Mouse (Mus musculus) lung, embryonic 16.5 days (tissue): ENCODE results near the gene Ppp3ca. TPM values are rescaled to one million over a fixed set of nuclear protein-coding genes. Genes with fewer than 3 reads are reported as not detected.

Experiments used
- ATAC-seq: fragments of 200-750 bp; cut with Nextera tagmentation; 2 replicates; pipeline ENCODE4 v1.8.0; 2017; ENCODE audit warnings: low read depth, mild to moderate bottlenecking, moderate library complexity
- H3K27ac ChIP-seq: fragments of 300-500 bp; sonication (generic); 2 replicates; pipeline ENCODE4 v1.5.1; 2014; ENCODE audit warnings: mild to moderate bottlenecking, control low read depth, low read length
- H3K27me3 ChIP-seq: fragments of 300-500 bp; sonication (generic); 2 replicates; pipeline ENCODE4 v1.6.1; 2014; ENCODE audit warnings: low read depth, low read length, mixed read lengths; ENCODE audit not compliant: control insufficient read depth, insufficient read depth
- H3K36me3 ChIP-seq: fragments of 300-500 bp; sonication (generic); 2 replicates; pipeline ENCODE4 v1.6.1; 2014; ENCODE audit warnings: low read length; ENCODE audit not compliant: control insufficient read depth, insufficient read depth
- H3K4me1 ChIP-seq: fragments of 300-500 bp; sonication (generic); replicated peaks from 2 replicates; pipeline ENCODE4 v1.6.1; 2014; ENCODE audit warnings: low read length, mixed read lengths; ENCODE audit not compliant: control insufficient read depth, insufficient read depth
- H3K4me2 ChIP-seq: fragments of 300-500 bp; sonication (generic); 2 replicates; pipeline ENCODE4 v1.6.1; 2014; ENCODE audit warnings: low read depth, low read length, control low read depth
- H3K4me3 ChIP-seq: fragments of 300-500 bp; sonication (generic); 2 replicates; pipeline ENCODE4 v1.5.1; 2014; ENCODE audit warnings: mild to moderate bottlenecking, low read length, control low read depth
- H3K9ac ChIP-seq: fragments of 300-500 bp; sonication (generic); 2 replicates; pipeline ENCODE4 v1.6.1; 2014; ENCODE audit warnings: low read length, control low read depth
- H3K9me3 ChIP-seq: fragments of 300-500 bp; sonication (generic); 2 replicates; pipeline ENCODE4 v1.6.1; 2016; ENCODE audit warnings: low read length; ENCODE audit not compliant: control insufficient read depth
- whole genome bisulfite sequencing: fragments of 180-500 bp; shearing (Covaris S2); extraction: QIAGEN DNeasy Blood & Tissue Kit; methylation state at CpG from one replicate; pipeline ENCODE4 v1.1.7; 2014; 5-methylcytosine and 5-hydroxymethylcytosine counted together
- polyA plus RNA-seq: library from polyadenylated mRNA; unstranded; fragments of >200 nt; fragmentation: Nextera tagmentation; extraction: Ambion mirVana; gene quantifications from 2 replicates; pipeline ENCODE4 v1.2.1, GENCODE M21; 2015

Ppp3ca gene
- polyA plus RNA-seq, 1 experiment from 2014 or later, result 66.1 TPM

DNA sequence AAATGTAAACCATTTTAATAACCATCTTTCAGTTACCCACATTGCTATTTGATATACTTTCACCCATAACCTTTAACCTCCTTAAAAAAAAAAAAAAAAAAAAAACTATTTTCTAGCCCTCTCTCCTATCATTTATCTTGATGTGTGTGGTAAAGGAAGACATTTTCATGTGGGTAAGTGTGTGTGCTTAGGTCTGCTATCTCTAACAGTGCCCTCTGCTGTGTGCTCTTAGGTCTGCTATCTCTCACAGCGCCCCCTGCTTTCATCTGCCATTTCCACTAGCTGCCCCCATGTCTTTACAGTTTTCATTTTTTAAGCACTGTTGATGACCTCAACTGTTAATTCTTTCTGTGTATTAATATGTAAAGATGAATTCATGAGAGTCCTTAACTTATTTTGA is 235.7 kb downstream of the Ppp3ca start:
- Histone ChIP-seq H3K27ac (no peak overlapping the region), H3K27me3 (no peaks in the 10 kb centered on the region), H3K4me1 (no peaks in the 10 kb centered on the region), H3K36me3 (peaks cover 5% of the 10 kb centered on the region; the same call in 1 of the 2 replicates), H3K9ac (no peak overlapping the region), H3K4me3 (no peak overlapping the region), H3K9me3 (no peaks in the 10 kb centered on the region), H3K4me2 (no peak overlapping the region)
- 50% methylated on average over 1 of the region's 1 CpGs for WGBS
- no peak for ATAC-seq

DNA sequence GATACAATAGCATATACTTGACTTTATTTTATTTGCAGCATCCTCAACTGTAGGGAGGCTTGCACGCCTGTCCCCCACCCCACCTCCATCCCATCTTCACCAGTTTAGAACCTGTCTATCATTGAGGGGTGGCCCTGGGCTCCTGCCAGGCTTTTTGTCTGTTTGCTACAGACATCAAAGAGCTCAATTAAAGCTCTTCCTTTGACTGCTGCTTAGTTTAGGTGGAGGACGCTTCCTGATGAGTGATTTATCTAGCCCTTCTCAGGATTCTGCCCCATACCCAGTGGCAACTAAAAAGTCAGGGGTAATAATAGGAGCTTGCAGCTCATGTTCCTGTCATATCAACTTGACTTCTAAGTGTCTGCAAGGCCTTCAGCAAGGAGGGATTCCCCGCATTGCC is 239.6 kb downstream of the Ppp3ca start:
- 0 out of 2 replicates have a peak, but pooled peaks cover 3% of the 10 kb centered on the region for H3K36me3 ChIP-seq
- no peak overlapping the region for H3K4me2 ChIP-seq
- no peaks in the 10 kb centered on the region for H3K4me1 ChIP-seq
- no peak overlapping the region for H3K4me3 ChIP-seq
- H3K9me3 ChIP-seq, result no peaks in the 10 kb centered on the region
- no peak overlapping the region for H3K27ac ChIP-seq
- no peak for ATAC-seq
- no peak overlapping the region for H3K9ac ChIP-seq
- WGBS, result 40% methylated on average over 3 of the region's 3 CpGs
- H3K27me3 ChIP-seq, result no peaks in the 10 kb centered on the region

DNA sequence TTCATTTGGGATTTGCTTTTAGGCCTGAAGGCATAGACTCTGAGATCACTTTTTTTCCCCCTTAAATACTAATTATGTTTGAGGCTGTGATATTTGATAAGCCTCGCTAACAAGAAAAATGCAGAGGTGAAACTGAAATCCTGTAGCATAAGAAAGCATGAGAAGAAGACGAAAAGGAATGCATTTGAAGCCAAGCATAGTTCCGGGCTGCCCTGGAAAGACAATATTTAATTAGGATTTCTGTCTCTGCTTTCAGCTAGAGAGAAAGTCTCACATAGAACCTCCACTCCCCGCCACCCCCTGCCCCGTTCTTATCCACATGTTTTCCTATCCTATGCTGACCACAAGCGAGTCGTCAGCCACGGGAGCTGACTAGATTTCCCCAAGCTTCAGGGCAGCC is 241.4 kb downstream of the Ppp3ca start:
- Histone ChIP-seq H3K4me3 (no peak overlapping the region), H3K9me3 (no peaks in the 10 kb centered on the region), H3K9ac (no peak overlapping the region), H3K27me3 (no peaks in the 10 kb centered on the region), H3K27ac (no peak overlapping the region), H3K4me2 (no peak overlapping the region), H3K36me3 (no peaks in the 10 kb centered on the region), H3K4me1 (no peaks in the 10 kb centered on the region)
- WGBS, result 78% methylated on average over 8 of the region's 8 CpGs
- ATAC-seq, result no peak

DNA sequence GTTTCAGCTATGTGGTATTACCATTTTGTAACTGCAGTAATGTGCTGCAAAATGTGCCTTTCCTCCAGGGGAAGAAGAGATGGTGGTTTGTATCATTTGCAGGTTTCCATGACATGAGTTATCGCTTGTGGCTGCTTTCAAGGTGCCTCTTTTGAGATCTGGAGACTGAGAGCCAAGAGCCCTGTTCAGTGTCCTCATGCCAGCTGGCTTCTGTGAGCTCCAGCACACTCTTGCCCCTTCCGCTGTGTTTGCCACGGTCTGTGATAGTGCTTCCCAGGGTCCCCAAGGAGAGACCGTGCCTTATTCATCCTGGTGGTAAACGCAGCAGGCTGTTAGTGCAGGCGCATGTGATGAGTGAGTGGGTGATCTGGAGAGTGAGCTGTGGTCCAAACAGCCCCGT is 247.2 kb downstream of the Ppp3ca start:
- Histone ChIP-seq H3K9ac (no peak overlapping the region), H3K4me3 (no peak overlapping the region), H3K36me3 (peaks cover 8% of the 10 kb centered on the region; the same call in 1 of the 2 replicates), H3K4me1 (no peaks in the 10 kb centered on the region), H3K9me3 (no peaks in the 10 kb centered on the region), H3K27me3 (no peaks in the 10 kb centered on the region), H3K4me2 (no peak overlapping the region), H3K27ac (no peak overlapping the region)
- no peak for ATAC-seq
- 85% methylated on average over 7 of the region's 7 CpGs for WGBS

DNA sequence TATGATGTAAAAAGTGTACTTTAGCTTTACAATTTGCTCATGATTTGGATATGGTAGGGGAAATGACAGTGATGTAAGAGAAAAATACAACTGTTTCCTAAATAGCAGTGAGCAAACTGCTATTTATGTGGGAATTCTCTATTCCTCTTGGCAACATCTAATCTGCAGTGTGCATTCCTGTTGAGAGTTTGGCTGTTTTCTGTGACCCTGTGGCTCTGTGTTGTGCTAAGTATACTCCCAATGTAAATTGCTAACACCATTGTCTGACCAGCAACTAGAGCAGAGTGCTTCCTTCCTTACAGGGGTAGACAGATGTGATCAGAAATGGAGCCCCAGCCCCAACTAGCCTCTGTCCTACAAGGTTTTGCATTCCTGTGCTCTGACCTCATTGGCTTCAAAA is 263.1 kb downstream of the Ppp3ca start:
- peaks cover 10% of the 10 kb centered on the region; the same call in 1 of the 2 replicates for H3K36me3 ChIP-seq
- no peak for ATAC-seq
- H3K9ac ChIP-seq, result no peak overlapping the region

DNA sequence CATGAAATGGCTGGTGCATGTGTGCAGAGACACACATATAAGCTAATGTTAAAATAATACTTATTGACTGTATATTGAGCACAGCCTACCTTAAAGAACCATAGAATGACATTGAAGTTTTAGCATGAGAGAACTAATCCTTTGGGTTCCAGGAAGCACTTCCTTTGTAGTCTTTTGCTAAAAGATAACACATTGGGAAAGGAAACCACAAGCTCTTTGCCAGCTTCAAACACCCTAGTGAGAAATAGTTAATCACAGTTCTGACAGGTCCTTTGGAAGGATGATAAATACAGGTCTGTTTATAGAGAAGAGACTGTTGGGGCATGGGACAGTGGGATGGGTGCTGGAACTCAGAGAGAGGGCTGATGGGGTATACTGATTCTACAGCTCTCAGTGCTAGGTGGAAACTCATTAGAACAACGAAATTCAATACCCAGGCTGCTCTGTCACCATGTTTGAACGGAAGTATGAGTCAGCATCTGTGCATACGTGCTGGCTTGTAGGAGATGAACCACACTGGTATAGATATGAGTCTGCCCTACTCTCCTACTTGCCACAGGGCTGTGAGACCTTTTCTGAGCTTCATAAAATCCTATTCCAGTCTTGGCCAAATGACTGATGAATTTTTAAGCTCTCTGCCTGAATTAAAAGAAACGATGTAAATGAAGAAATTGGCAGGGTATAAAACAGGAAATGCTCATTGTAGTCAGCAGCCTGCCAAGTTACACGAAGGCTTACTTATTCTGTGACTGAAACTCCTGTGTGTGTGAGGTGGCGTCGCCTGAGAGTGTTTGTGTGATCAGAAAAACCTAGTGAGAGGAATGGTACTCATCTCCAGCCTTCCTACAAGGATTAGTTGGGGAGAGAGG is 271.0 kb downstream of the Ppp3ca start:
- H3K27me3 ChIP-seq, result no peaks in the 10 kb centered on the region
- no peak overlapping the region for H3K4me3 ChIP-seq
- no peaks in the 10 kb centered on the region; the same call in 1 of the 2 replicates for H3K36me3 ChIP-seq
- no peak overlapping the region for H3K9ac ChIP-seq
- no peak overlapping the region for H3K4me2 ChIP-seq
- ATAC-seq, result no peak
- H3K4me1 ChIP-seq, result no peaks in the 10 kb centered on the region
- WGBS, result 53% methylated on average over 7 of the region's 7 CpGs
- no peaks in the 10 kb centered on the region for H3K9me3 ChIP-seq
- no peak overlapping the region for H3K27ac ChIP-seq

More for the DNA sequence above, 263.1 kb downstream of the Ppp3ca start:
- no peak overlapping the region for H3K4me3 ChIP-seq
- H3K27ac ChIP-seq, result no peak overlapping the region
- no peaks in the 10 kb centered on the region for H3K9me3 ChIP-seq
- H3K27me3 ChIP-seq, result no peaks in the 10 kb centered on the region
- H3K4me1 ChIP-seq, result no peaks in the 10 kb centered on the region
- no peak overlapping the region for H3K4me2 ChIP-seq

DNA sequence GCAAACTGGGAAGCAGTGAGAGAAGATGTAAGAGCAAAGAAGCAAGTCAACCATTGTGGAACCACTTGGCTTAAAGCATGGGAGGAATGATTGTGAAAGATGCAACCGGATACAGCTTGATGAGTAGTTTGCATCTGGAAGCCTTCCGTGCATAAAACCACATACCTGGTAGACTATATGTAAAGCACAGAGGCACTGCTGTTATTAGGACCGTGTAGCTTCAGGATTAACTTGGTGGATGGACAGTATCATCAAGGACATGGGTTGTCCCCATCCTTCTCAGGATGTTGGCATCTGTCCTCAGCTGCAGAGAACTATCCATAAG is 271.6 kb downstream of the Ppp3ca start:
- Histone ChIP-seq H3K27me3 (no peaks in the 10 kb centered on the region), H3K4me1 (no peaks in the 10 kb centered on the region), H3K27ac (no peak overlapping the region), H3K4me3 (no peak overlapping the region), H3K9ac (no peak overlapping the region), H3K36me3 (no peaks in the 10 kb centered on the region; the same call in 1 of the 2 replicates), H3K4me2 (no peak overlapping the region), H3K9me3 (no peaks in the 10 kb centered on the region)
- no peak for ATAC-seq
- WGBS, result 91% methylated on average over 3 of the region's 3 CpGs

DNA sequence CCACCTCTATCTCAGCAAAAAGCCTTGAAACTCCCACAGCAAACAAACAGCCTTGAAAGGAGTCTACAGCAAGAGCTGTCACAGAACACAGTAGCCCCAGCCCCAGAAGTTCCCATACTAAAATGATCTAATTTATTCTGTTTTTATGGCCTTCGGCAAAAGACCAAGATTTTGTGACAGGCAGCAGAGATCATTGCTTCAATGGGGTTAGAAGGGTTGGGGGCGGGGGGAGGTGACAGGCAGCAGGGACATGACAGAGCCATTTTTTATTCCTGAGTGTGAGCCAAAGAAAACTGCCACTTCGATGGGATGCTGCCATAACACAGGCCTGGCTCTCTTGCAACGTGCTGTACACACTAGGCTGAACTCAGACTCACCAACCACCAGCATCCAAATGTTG is 275.6 kb downstream of the Ppp3ca start:
- ATAC-seq, result peak; percentile 94
- WGBS, result 49% methylated on average over 4 of the region's 4 CpGs
- Histone ChIP-seq H3K27me3 (no peaks in the 10 kb centered on the region), H3K9me3 (no peaks in the 10 kb centered on the region), H3K9ac (no peak overlapping the region), H3K27ac (0 out of 2 replicates have a peak overlapping the region, but pooled peaks have one; percentile 8), H3K4me2 (no peak overlapping the region), H3K4me3 (no peak overlapping the region), H3K4me1 (no peaks in the 10 kb centered on the region), H3K36me3 (no peaks in the 10 kb centered on the region)

DNA sequence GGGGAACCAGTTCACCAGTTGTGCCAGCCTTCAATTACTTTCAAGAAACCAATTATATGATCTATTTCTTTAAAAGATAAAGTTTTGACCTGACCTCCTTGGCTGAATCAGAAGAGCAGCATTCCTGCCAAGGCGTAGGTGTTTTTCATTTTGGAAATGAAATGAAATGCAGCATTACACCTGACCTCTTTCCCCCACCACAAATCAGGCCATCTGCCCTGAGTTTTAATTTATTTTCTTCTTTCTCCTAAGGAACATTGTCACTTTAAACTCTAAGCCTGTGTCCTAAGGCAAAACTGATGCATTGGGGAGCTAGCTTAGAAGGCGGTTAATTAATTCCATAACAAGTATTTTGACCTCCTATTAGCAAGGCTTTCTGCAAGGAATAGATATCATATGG is 276.7 kb downstream of the Ppp3ca start:
- no peak overlapping the region for H3K9ac ChIP-seq
- no peaks in the 10 kb centered on the region for H3K36me3 ChIP-seq
- no peak overlapping the region for H3K27ac ChIP-seq
- H3K4me2 ChIP-seq, result no peak overlapping the region
- no peaks in the 10 kb centered on the region for H3K4me1 ChIP-seq
- WGBS, result 94% methylated on average over 2 of the region's 2 CpGs
- H3K4me3 ChIP-seq, result no peak overlapping the region
- ATAC-seq, result no peak
- H3K9me3 ChIP-seq, result no peaks in the 10 kb centered on the region
- H3K27me3 ChIP-seq, result no peaks in the 10 kb centered on the region
